Mouse (Mus musculus) B cell, adult (primary cell): ENCODE results near the gene Defb11. TPM values are rescaled to one million over a fixed set of nuclear protein-coding genes. Genes with fewer than 3 reads are reported as not detected.

Experiments used
- total RNA-seq: library from RNA; stranded (reverse); gene quantifications from 4 replicates; pipeline ENCODE4 v1.2.4, GENCODE M21; 2023; ENCODE audit not compliant: inconsistent age

The Defb11 gene
- not detected in 4 replicates for total RNA-seq

GRCm38 (mm10) chr8:21906290-21906689 lies at the start of gene Defb11:
Gene Defb11 (minus strand): TSS chr8:21906412.

GRCm38 (mm10) chr8:21946462-21946861 lies 40.2 kb upstream of the Defb11 start, which contains the start of gene Defb13:
Gene Defb13 (plus strand): TSS chr8:21946762.

GRCm38 (mm10) chr8:21938052-21938451 lies 31.8 kb upstream of the Defb11 start, which contains the start of gene Defb35:
Gene Defb35 (plus strand): TSS chr8:21938352.

GRCm38 (mm10) chr8:21932610-21933009 lies 26.4 kb upstream of the Defb11 start, which contains the start of gene Defb15:
Gene Defb15 (minus strand): TSS chr8:21932710.

GRCm38 (mm10) chr8:21885321-21885720 lies 20.9 kb downstream of the Defb11 start, which contains the start of gene Defb9:
Gene Defb9 (minus strand): TSS chr8:21885421.

GRCm38 (mm10) chr8:21858586-21858985 lies 47.6 kb downstream of the Defb11 start, which contains the start of gene Defb10:
Gene Defb10 (plus strand): TSS chr8:21858901.

Other genes starting within 250 kb of the Defb11 start
- gene Defa34, start 240.6 kb downstream of the Defb11 start, total RNA-seq, result not detected in 4 replicates
- not detected in 4 replicates for gene AY761184, start 202.8 kb downstream of the Defb11 start, total RNA-seq
- gene Defa24, start 171.9 kb downstream of the Defb11 start, total RNA-seq, result not detected in 4 replicates
- not detected in 4 replicates for gene Defb50, start 82.9 kb downstream of the Defb11 start, total RNA-seq
- not detected in 4 replicates for gene Defb2, start 66.5 kb downstream of the Defb11 start, total RNA-seq
- gene Defb10, start 47.5 kb downstream of the Defb11 start, total RNA-seq, result not detected in 4 replicates
- not detected in 4 replicates for gene Defb9, start 21.0 kb downstream of the Defb11 start, total RNA-seq
- not detected in 4 replicates for gene Defb15, start 26.3 kb upstream of the Defb11 start, total RNA-seq
- not detected in 4 replicates for gene Defb35, start 31.9 kb upstream of the Defb11 start, total RNA-seq
- gene Defb13, start 40.4 kb upstream of the Defb11 start, total RNA-seq, result not detected in 4 replicates
- gene Fam90a1a, start 52.3 kb upstream of the Defb11 start, total RNA-seq, result not detected in 4 replicates
- not detected in 4 replicates for gene Ccdc70, start 63.4 kb upstream of the Defb11 start, total RNA-seq
- 0.19 to 0.58 TPM (median 0.36 TPM) in 4 replicates for gene Atp7b, start 153.9 kb upstream of the Defb11 start, total RNA-seq
- 14.8 to 24.1 TPM (median 20.4 TPM) in 4 replicates for gene Alg11, start 154.3 kb upstream of the Defb11 start, total RNA-seq
- gene Nek5, start 218.6 kb upstream of the Defb11 start, total RNA-seq, result not detected in 4 replicates